In the genomic region with DNA sequence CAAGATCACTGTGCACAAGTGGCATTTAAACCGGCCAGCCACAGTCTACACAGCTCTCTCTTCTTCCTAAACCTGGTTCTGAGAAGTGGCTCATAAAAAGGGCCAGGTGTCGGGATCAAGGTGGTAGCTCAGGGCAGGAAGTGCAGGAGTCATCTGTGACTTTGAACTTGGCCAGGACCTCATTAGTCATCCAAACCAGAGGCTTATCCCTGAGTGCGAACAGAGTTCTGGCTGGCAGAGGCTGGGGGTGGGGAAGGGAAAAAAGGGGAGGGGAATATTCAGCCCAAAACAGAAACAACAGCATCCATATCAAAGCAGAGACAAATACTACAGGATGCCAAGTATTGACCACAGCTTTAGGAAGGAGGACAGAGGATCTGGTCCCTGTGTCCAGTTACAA, we compare ENCODE assay signal across 15 mouse cellular contexts.
"Had no signal": no experiment of that assay in that cellular context is flagged by ENCODE, and none has a peak within 500 bp of the region (broad histone marks: within the 10 kb centered on the region; RNA-seq: fewer than 3 reads in every experiment).

No protein-coding gene starts in this region.

- DNase-seq: kidney, adult 18-20 months; kidney, postnatal 10 days; kidney, postnatal 4 days; layer of hippocampus, postnatal 36 days; spleen, adult 18-20 months had no signal

- H3K27ac ChIP-seq: layer of hippocampus, adult 2 months; limb, embryonic 12.5 days; lung, embryonic 15.5 days; macrophage; midbrain, embryonic 15.5 days; neural tube, embryonic 12.5 days; stomach, embryonic 15.5 days had no signal

- H3K36me3 ChIP-seq: limb, embryonic 12.5 days; lung, embryonic 15.5 days; midbrain, embryonic 15.5 days; neural tube, embryonic 12.5 days; stomach, embryonic 15.5 days had no signal

- H3K4me1 ChIP-seq: midbrain, embryonic 15.5 days; neural tube, embryonic 12.5 days had no signal

- ATAC-seq: midbrain, embryonic 15.5 days had no signal

- H3K27me3 ChIP-seq: lung, embryonic 15.5 days; midbrain, embryonic 15.5 days; neural tube, embryonic 12.5 days; stomach, embryonic 15.5 days had no signal

- H3K4me2 ChIP-seq: limb, embryonic 12.5 days; liver, embryonic 11.5 days; lung, embryonic 15.5 days; midbrain, embryonic 11.5 days; midbrain, embryonic 15.5 days; neural tube, embryonic 12.5 days; stomach, embryonic 15.5 days had no signal

- H3K9me3 ChIP-seq: midbrain, embryonic 15.5 days; neural tube, embryonic 12.5 days; stomach, embryonic 15.5 days had no signal

- H3K9ac ChIP-seq: limb, embryonic 12.5 days; lung, embryonic 15.5 days; midbrain, embryonic 15.5 days; neural tube, embryonic 12.5 days; stomach, embryonic 15.5 days had no signal

- H3K4me3 ChIP-seq: layer of hippocampus, adult 2 months; limb, embryonic 12.5 days; lung, embryonic 15.5 days; megakaryocyte, embryonic 14.5 days; midbrain, embryonic 15.5 days; neural tube, embryonic 12.5 days; stomach, embryonic 15.5 days had no signal
